Mouse (Mus musculus): ENCODE data around the gene Nutf2-ps1.
"Not testable (repeated sequence)": the region's sequence is repeated elsewhere in the genome, so short reads cannot be mapped to it uniquely, and the experiment has no call there.

Gene Nutf2-ps1

DNA sequence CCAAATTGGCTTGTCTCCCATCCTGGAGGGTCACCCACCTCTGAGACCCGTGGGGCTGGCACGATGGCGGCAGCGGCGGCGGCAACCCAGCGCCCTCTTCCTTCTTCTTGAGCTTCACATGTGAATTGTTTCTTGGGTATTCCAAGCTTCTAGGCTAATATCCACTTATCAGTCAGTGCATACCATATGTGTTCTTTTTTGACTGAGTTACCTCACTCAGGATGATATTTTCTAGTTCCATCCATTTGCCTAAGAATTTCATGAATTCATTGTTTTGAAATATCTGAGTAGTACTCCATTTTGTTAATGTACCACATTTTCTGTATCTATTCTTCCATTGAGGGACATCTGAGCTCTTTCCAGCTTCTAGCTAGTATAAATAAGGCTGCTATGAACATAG lies at the start of gene Nutf2-ps1:
Gene Nutf2-ps1 (minus strand): TSS at position 101 of the 400 bp plus-strand sequence.
- DNase-seq (ENCODE audit: low spot score in 2 of 2), result not testable (repeated sequence)

DNA sequence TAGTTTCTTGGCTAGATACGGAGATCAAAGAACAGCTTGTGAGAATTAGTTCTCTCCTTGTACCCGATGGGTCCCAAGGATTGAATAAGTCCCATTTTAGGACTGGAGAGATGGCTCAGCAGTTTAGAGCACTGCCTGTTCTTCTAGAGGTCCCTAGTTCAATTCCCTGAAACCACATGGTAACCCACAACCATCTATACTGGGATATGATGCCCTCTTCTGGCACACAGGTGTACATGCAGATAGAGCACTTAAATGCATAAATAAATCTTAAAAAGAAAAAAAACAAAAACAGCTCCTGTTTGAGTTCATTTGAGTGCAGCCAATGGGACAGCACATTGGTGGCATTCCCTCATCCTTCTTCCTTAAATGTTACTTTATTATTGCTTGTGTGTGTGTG lies 49.2 kb upstream of the Nutf2-ps1 start:
- no peak for DNase-seq (ENCODE audit: low spot score in 2 of 2)

DNA sequence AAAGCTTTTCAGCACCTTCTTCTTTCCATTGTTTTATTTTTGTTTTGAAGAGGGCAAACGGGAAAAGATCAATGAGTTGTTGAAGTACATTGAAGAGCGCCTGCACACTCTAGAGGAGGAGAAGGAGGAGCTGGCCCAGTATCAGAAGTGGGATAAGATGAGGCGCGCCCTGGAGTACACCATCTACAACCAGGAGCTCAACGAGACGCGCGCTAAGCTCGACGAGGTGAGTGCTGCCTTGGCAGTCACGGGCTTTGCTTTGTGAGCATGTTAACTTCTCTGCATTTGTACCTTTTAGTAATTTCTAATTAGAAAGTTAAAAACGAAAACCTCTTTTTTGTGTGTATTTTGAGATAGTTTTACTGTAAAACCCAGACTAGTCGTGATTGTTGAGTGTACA lies 32.8 kb upstream of the Nutf2-ps1 start:
- DNase-seq (ENCODE audit: low spot score in 2 of 2), result no peak

DNA sequence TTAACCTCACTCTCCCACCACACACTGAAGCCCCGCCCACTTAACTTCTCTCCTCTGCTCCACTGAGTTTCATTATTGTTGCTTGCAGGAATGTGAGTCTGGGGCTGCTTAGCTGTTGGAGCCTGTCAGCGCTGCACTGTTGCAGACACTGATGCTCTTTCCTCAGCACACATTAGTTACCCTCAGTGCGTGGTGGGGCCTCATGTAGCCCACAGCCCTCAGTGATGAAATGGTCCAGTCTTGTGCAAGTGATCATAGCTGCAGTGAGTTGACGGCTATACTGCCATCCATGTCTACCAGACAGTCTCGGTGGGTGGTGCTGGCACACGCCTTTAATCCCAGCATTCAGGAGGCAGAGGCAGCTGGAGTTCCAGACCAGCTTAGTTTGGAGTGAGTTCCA lies 20.1 kb upstream of the Nutf2-ps1 start:
- no peak for DNase-seq (ENCODE audit: low spot score in 2 of 2)

DNA sequence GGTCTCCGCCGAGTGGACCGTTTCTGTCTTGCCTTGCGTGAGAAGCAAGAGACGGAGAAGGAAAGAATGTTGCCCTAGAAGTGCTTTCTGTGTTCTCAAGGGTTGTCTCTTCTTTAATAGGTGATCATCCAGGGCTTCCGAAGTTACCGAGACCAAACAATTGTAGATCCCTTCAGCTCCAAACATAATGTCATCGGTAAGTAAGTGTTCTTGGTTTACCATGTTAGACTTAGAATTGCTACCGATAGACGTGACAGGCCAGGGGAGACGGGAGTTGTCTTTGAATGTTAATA lies 12.4 kb upstream of the Nutf2-ps1 start:
- DNase-seq (ENCODE audit: low spot score in 2 of 2), result no peak

DNA sequence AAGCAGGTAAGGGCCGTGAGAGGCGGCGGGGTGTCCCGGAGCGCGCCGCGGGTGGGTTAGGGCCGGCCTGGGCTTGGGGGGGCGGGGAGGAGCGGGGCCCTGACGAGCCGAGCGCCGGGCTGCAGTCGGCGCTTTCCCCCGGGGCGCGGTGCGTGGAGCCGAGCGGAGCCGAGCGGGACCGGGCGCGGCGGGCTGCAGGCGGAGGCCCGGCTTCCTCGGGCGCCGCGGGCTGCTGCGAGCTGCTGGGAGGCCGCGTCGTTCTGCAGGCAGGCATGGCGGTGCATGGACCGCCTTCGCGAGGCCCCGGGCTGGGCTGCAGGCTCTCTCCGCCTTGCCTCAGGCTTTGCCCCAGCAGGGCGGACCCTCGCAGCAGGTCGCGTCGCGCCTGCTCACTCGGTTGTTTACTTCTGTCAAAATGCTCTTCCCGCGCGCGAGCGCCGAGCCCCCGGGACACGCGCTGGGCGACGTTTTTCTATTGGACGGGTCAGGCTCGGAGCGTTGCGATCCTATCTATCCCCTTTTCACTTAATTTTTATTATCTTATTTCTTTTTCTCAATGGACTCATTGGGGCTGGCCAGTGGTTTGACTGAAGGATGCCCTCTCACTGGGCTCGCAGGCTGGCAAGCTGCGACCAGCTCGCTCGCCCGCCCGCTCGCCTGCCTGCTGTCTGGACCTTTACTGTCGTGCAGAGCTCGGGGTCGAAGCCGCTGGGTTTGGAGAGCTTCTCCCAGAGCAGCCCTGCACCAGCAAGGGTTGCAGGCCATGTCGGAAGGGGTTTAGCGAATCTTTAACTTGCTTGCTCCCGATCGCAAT lies 11.9 kb upstream of the Nutf2-ps1 start:
- DNase-seq (ENCODE audit: low spot score in 2 of 2), result peak; percentile 44 to 52

DNA sequence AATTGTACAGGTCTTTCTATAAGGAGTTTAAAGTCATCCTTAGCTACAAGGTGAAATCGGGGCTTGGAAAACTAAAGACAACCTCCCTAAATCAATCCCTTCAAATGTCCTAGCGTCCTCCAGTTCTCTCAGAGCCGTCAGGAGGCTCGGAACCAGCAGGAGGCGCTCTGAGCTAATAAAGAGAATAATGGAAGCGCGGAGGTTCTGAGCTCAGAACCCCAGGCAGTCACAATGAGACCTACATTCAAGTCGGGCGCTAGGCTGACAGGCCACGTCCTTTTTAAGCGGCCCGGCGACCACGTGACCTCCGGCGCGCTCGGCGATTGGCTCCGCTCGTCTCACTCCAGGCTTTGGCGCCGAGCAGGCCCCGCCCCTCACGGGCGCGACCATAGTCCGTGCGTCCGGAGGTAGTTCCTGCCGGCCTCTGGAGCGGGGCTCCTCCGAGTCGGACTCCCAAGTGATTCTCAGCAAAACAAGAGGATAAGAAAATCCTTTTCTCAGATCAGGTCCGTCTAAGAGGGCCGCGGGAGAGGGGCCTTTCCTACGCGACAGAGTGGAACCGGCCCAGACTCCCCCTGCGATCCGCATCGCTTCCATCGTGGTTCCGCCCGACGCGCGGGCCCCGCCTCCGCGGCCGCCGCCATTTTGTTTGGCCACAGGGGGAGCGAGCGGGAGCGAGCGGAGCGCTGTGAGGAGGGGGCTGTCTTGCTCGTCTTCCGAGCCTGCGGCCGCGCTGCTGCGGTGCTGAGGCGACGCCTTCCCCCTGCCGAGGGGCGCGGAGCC lies 11.1 kb upstream of the Nutf2-ps1 start, which contains the start of gene Smc3:
Gene Smc3 (plus strand): TSS at position 642 of the 783 bp plus-strand sequence.
- peak; percentile 99 for DNase-seq (ENCODE audit: low spot score in 2 of 2)

DNA sequence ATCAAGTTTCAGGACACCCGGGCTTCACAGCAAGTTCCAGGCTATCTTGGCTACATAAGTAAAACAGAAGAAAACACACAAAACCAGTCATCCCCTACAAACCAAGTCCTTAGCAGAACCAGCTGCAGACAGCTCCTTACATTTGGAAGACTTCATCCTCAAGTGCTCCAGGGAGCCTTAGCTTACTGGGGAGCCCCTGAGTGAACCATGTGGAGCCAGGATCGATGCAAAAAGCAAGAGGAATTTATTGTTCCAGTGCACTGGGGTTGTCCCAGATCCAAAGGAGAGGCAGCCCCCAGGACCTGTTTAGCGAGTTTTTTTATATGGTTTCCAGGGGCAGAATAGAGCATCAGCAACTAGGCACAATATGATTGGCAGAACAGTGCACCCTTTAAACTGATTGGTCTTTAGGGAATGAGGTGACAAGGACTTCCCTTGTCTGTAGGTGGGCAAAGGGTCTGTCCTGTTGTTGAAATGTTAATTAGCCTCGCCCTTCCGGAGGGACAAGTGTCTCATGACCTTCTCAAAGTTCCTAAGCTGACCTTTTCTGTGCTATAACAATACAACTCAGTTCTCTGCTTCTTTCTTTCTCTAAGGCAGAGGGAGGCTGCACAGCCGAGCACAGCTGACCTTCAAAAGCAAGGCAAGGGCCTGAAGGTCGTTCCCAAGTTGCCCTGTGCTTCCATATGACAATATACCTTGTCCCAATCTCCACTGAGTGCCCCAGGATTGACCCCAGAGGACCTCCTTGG lies 8.0 kb upstream of the Nutf2-ps1 start:
- no peak for DNase-seq (ENCODE audit: low spot score in 2 of 2)

DNA sequence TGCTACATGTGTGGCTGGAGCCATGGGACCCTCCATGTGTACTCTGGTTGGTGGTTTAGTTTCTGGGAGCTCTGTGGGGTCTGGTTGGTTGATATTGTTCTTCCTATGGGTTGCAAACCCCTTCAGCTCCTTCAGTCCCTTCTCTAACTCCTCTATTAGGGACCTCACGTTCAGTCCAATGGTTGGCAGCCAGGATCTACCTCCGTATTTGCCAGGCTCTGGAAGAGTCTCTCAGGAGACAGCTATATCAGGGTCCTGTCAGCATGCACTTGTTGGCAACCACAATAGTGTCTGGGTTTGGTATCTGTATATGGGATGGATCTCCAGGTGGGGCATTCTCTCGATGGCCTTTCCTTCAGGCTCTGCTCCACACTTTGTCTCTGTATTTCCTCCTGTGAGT lies 1.2 kb downstream of the Nutf2-ps1 start:
- not testable (repeated sequence) for DNase-seq (ENCODE audit: low spot score in 2 of 2)

DNA sequence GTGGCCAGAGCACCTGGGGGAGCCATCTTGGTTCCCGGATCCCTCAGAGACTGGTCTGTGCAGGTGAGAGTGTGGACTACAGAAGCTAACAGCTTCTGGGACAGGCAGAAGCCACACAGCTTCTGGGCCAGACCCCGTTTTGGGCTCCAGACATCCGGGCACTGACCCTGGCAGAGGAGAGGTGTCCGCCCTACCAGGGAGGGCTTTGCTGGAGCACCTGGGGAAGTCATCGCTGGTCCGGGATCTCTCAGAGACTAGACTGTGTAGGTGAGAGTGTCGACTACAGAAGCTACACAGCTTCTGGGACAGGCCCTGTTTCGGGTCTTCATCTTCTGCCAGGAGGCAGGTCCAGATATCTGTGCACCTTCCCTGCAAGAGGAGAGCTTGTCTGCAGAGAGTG lies 8.6 kb downstream of the Nutf2-ps1 start:
- DNase-seq (ENCODE audit: low spot score in 2 of 2), result not testable (repeated sequence)

DNA sequence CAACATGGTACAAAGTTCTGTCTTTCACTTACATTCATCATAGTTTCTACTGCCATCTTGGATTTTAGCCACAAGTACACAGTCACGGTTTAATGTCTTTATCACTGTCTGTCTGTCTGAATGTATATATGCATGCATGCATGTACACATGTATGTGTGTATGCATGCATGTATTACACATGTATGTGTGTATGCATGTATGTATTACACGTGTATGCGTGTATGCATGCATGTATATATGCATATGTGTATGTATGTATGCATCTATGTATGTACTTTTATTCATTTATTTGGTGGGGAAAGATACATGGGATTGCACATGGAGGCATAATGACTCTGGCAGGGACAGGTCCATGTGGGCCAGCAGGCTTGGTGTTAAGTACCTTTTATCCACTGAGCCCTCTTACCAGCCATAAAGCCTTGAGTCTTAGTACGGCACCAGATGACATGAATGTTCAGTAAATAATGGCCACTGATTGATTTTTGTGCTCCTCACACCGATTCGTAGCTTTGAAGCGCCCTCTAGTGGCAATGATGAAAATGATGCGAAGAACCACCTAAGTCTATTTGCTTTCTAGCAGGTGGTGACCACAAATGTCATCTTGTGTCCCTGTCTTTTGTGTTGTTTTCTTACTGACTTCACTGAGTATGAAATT lies 10.1 kb downstream of the Nutf2-ps1 start:
- peak in 1 of 2 experiments; percentile 61 for DNase-seq (ENCODE audit: low spot score in 2 of 2)

DNA sequence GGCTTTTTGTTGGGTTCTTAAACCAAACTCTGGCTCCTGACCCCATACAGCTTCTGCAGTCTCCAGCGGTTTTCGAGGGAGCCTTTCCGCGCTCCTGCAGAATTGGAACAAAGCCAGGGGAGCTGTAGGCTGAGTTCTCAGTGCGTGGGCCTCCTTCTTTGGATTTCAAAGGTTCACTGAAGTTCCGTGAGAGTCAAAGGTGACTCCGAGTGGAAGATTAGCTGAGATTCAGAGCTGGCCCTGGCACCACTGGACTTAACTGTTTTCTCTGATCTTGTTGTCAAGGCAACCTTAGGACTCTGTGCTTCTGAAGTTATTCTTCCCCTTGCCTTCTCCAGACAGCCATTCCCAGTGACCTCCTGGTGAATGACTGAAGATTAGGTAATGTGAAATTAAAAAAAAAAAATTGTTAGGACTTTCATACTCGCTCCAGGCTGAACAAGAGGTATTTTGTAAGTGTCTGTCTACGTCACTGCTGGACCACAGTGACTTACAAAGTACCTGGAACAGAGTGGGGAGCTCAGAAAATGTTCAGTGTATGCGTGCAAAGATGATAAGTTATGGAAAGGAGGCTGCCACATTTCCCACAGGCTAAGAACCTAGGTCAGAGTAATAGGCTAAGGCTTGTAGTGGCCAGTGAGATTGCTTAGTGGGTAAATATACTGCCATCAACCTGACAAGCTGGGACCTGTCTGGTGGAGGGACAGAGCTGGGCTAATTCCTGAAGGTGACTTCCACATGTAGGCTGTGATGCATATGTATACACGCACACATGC lies 11.7 kb downstream of the Nutf2-ps1 start:
- DNase-seq (ENCODE audit: low spot score in 2 of 2), result no peak

DNA sequence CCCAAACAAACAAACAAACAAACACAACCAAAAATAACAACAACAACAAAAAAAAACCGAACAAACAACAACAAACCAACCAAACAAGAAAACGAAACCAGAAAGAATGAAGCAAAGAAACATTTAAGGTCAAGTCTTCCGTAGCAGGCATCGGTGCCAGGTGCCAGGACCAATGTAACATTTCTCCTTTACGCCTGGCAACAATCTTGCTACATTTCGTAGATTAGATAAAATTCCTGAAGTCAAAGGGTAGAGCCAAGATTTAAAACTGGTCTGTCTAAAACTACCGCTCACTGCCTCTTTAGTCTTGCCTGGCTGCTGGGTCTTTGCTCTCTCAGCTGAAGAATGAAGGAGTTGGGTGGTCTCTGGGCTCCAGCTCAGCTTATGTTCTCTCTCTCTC lies 12.8 kb downstream of the Nutf2-ps1 start:
- no peak for DNase-seq (ENCODE audit: low spot score in 2 of 2)

DNA sequence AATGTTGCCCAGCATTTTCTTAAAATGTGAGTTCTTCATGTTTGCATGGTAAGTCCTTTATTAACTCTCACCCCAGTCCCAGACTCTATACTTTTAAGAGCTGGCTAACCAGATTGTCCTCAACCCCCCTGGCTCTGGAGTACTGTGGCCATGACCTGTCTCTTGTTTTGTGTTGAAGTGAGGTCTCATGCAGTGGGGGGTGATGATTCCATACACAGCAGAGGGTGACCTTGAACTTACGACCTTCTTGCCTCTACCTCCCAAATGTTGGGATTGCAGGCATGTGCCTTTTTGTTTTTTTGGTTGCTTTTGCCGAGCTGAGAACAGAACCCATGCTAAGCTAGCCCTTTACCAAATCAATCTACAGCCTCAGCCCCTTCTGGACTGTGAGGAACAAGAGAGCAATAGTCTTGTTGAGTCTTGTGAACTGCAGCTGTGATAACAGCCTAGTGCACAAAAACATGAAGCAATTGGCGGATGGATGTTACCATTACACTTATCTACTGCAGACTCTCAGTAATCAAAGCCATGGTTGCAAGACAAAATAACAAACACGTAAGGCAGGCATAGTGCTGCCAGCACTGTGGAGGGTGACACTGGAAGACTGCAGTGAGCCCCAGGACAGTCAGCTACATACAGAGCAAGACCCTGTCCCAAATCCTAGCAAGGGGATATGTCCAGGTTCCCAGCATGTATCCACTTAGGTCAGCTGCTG lies 13.4 kb downstream of the Nutf2-ps1 start:
- DNase-seq (ENCODE audit: low spot score in 2 of 2), result no peak

DNA sequence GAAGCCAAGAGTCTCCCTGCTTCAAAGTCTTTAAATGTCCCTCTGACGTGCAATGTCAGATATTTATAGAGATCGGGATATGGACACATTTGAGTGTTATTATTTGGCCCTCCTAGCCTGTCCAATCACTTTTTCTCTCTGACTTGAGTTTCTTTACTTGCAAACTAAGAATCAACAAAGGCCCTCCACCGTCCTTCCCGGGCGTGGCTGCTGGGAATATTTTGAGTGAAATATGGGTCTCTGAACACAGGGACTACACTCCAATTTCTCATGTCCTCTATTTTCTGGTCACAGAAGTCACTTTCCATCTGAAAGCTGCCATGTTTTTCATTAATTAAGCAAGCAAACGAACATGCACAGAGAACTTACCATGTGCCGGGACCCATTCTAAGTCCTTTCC lies 14.3 kb downstream of the Nutf2-ps1 start:
- no peak for DNase-seq (ENCODE audit: low spot score in 2 of 2)

DNA sequence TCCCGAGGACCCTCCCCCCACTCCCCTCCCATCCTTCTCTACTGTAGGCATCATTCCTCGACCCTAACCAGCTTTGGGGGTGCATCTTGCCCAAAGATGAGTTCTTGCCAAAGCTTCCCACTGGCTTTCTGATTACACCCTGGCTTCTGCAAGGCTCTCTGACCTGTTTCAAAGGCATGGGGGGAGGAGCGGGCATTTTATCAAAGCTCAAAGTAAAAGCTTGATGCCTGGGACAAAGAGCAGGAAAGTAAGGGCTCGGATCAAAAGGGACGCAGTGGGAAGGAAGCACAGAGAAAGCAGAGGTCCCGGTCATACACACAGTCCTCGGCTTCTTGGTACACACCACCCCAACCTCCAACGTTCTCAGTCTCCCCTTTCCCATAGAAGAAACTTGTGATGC lies 14.7 kb downstream of the Nutf2-ps1 start:
- DNase-seq (ENCODE audit: low spot score in 2 of 2), result no peak

DNA sequence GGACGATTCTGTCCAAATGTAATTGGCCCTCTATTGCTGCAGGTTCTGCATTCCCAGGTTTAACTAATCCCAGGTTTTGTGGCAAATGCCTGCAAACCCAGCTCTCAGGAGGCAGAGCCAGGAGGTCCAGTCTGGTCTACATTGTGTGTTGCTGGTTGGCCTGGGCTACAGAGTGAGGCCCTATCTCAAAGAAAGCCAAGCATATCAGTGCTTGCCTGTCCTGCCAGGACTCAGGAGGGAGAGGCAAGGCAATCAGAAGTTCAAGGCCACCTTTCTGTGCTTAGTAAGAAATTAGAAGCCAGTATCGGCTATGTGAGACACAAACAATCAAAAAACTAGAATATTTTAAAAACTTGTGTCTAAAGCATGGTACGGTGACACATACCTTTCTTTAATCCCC lies 15.7 kb downstream of the Nutf2-ps1 start:
- DNase-seq (ENCODE audit: low spot score in 2 of 2), result no peak

DNA sequence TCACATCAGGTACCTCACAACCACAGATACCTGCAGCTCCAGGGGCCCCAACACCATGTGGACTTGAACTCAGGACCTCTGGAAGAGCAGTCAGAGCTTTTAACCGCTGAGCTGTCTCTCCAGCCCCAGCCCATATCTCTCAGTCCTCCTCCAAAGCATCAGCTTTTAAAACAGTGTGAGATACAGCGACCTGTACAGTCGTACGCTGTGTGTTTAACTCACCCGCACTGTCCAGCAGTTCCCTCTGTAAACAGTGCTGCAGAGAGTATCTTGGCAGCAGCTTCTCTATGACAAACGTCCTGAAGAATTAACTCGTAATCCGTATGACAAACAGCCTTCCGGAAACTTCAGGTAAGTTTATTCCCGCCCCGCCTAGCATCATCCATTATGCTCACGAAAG lies 16.3 kb downstream of the Nutf2-ps1 start:
- no peak for DNase-seq (ENCODE audit: low spot score in 2 of 2)

DNA sequence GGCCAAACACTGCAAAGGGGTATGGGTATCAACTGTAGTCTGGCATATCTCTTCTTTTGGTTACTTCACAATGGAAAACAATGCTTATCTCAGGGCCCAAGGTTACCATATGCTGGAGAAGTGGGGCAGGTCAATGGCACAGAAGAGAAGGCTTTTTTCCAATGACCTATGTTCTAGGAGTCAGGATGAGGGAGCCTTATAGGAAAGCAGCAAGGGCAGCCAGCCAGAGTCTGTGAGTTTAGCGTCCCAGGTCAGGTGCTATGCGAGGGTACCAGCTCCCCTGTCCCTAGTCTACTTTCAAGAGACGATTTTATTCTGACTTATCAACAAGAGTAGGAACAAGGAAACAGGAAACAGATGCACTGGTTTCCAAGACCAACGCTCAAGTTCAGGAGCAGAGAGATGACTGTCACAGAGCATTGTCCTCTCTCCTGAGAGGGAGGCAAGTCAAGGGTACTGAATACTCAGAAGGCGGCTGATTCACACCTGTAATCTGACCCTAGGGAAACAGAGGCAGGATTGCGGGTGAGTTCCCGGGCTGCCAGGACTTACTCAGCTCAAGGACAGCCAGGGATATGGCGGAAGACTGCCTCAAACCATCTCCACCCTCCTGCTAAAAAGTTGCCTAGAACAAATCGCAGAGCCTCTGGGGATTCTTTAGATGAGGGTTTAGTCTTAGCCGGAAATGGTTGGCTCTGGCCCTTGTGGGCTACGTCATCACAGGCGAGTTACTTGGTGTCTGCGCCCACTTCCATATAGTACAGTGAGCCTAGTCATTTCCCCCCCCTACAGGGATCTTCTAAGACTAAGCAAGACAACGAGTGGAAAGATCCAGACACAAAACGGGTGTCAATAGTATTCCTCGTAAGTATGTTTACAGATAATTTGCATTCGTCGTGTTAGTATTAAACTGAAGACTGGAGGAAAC lies 17.1 kb downstream of the Nutf2-ps1 start:
- DNase-seq (ENCODE audit: low spot score in 2 of 2), result no peak

Measured in spleen, postnatal 14 days (tissue).